Mouse (Mus musculus) megakaryocyte, embryonic 14.5 days (primary cell): ENCODE data around the gene Dgkd. TPM values are rescaled to one million over a fixed set of nuclear protein-coding genes. Genes with fewer than 3 reads are reported as not detected.

Source experiments
- H3K27me3 ChIP-seq: replicated peaks from 2 replicates; pipeline ENCODE3; 2012; ENCODE audit warnings: inconsistent platforms
- H3K36me3 ChIP-seq: replicated peaks from 2 replicates; pipeline ENCODE3; 2012; ENCODE audit warnings: low read length, inconsistent platforms, mixed read lengths
- H3K4me1 ChIP-seq: 2 replicates; pipeline ENCODE4 v1.6.1; 2012; ENCODE audit warnings: inconsistent platforms
- H3K4me3 ChIP-seq: replicated peaks from 2 replicates; pipeline ENCODE3; 2012; ENCODE audit warnings: moderate library complexity, mild to moderate bottlenecking, inconsistent platforms
- H3K9me3 ChIP-seq: 2 replicates; pipeline ENCODE4 v1.6.1; 2012; ENCODE audit warnings: inconsistent platforms
- FLI1 ChIP-seq: IDR thresholded peaks from 2 replicates; pipeline ENCODE4 v1.6.1; 2012; ENCODE audit warnings: low read length, inconsistent platforms, mixed read lengths
- GATA1 ChIP-seq: IDR thresholded peaks from 3 replicates; pipeline ENCODE4 v1.6.1; 2012; ENCODE audit warnings: mixed read lengths, low read length, inconsistent platforms, borderline replicate concordance
- polyA plus RNA-seq: library from polyadenylated mRNA; stranded (reverse); fragments of >175 nt; gene quantifications from 2 replicates; pipeline ENCODE4 v1.2.3, GENCODE M21; 2012; ENCODE audit warnings: low replicate concordance; ENCODE audit not compliant: insufficient read depth

The Dgkd gene
- polyA plus RNA-seq, 1 experiment: 24.3 TPM

GRCm38 (mm10) chr1:87992716-87993115, 139.6 kb downstream of the Dgkd start:
- Histone ChIP-seq H3K9me3 (no peaks in the 10 kb centered on the region), H3K4me3 (no peak overlapping the region), H3K27me3 (no peaks in the 10 kb centered on the region), H3K36me3 (peaks cover 90% of the 10 kb centered on the region), H3K4me1 (no peaks in the 10 kb centered on the region)
- TF ChIP-seq GATA1 (no peak), FLI1 (no peak)

Other genes starting within 250 kb of the Dgkd start
- gene Inpp5d, start 233.0 kb upstream of the Dgkd start, polyA plus RNA-seq: 107 and 189 TPM in 2 replicates
- 5.5 TPM in 1 of 2 replicates, not detected in the other for gene Atg16l1, start 97.4 kb upstream of the Dgkd start, polyA plus RNA-seq
- not detected in 2 replicates for gene Sag, start 49.6 kb upstream of the Dgkd start, polyA plus RNA-seq
- gene Usp40, start 155.3 kb downstream of the Dgkd start, polyA plus RNA-seq: 0.68 and 2.3 TPM in 2 replicates
- gene Ugt1a10, start 202.1 kb downstream of the Dgkd start, polyA plus RNA-seq: not detected in 2 replicates
- 0.77 TPM in 1 of 2 replicates, not detected in the other for gene Ugt1a9, start 217.5 kb downstream of the Dgkd start, polyA plus RNA-seq
- gene Ugt1a8, start 234.5 kb downstream of the Dgkd start, polyA plus RNA-seq: not detected in 2 replicates
- 11.0 TPM in 1 of 2 replicates, not detected in the other for gene Ugt1a7c, start 241.8 kb downstream of the Dgkd start, polyA plus RNA-seq
- gene Ugt1a6b, start 250.0 kb downstream of the Dgkd start, polyA plus RNA-seq: not detected in 2 replicates